Mouse (Mus musculus): ENCODE results near the gene Fkbp8. TPM values are rescaled to one million over a fixed set of nuclear protein-coding genes. Genes with fewer than 3 reads are reported as not detected.

Fkbp8 gene
- polyA plus RNA-seq, 1 experiment from 2014 or later, result 358 TPM

DNA sequence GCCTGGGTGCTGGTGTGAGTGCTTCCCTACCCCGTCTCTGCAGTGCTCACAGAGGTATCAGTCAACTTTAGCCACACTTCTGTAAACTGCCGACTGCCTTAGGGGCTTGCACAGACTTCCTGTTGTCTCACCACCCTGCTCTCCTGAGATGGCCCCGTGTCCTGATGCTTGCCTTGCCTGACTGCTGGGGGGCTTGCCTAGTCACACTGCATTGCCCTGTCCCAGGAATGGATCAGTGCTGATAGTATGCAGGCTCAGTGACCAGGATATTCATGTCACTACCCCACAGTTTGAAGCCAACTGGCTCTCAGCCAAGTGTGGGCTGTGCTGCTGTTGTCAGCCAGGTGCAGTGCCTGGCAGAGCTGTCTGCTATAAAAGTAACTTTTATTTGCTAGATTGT is 38.0 kb downstream of the Fkbp8 start:
- H3K27ac ChIP-seq (replicated peaks), result no peak overlapping the region
- H3K9ac ChIP-seq, result no peak overlapping the region
- H3K36me3 ChIP-seq, result no peaks in the 10 kb centered on the region
- ATAC-seq (ENCODE audit: low read depth), result no peak
- H3K4me1 ChIP-seq (replicated peaks), result peaks cover 41% of the 10 kb centered on the region
- H3K9me3 ChIP-seq, result no peaks in the 10 kb centered on the region
- H3K27me3 ChIP-seq, result no peaks in the 10 kb centered on the region
- WGBS, result 63% methylated on average over 3 of the region's 3 CpGs
- H3K4me3 ChIP-seq, result no peak overlapping the region
- no peak overlapping the region for H3K4me2 ChIP-seq

GRCm38 (mm10) chr8:70570360-70570759 is 42.8 kb downstream of the Fkbp8 start:
- no peak overlapping the region for H3K9ac ChIP-seq
- peaks cover 20% of the 10 kb centered on the region for H3K4me1 ChIP-seq (replicated peaks)
- H3K36me3 ChIP-seq, result peaks cover 16% of the 10 kb centered on the region
- H3K4me2 ChIP-seq, result no peak overlapping the region
- H3K27ac ChIP-seq (replicated peaks), result no peak overlapping the region
- no peak overlapping the region for H3K4me3 ChIP-seq
- no peaks in the 10 kb centered on the region for H3K27me3 ChIP-seq
- H3K9me3 ChIP-seq, result no peaks in the 10 kb centered on the region
- no peak for ATAC-seq (ENCODE audit: low read depth)

GRCm38 (mm10) chr8:70570990-70571389 is 43.5 kb downstream of the Fkbp8 start:
- H3K27ac ChIP-seq (replicated peaks), result no peak overlapping the region
- peaks cover 15% of the 10 kb centered on the region; the same call in 1 of the 2 replicates for H3K4me1 ChIP-seq (replicated peaks)
- 0 out of 2 replicates have a peak overlapping the region, but pooled peaks have one; percentile 8 for H3K9ac ChIP-seq
- 87% methylated on average over 6 of the region's 6 CpGs for WGBS
- H3K4me3 ChIP-seq, result no peak overlapping the region
- no peaks in the 10 kb centered on the region for H3K9me3 ChIP-seq
- H3K4me2 ChIP-seq, result no peak overlapping the region
- no peak for ATAC-seq (ENCODE audit: low read depth)
- H3K36me3 ChIP-seq, result peaks cover 17% of the 10 kb centered on the region
- no peaks in the 10 kb centered on the region for H3K27me3 ChIP-seq

DNA sequence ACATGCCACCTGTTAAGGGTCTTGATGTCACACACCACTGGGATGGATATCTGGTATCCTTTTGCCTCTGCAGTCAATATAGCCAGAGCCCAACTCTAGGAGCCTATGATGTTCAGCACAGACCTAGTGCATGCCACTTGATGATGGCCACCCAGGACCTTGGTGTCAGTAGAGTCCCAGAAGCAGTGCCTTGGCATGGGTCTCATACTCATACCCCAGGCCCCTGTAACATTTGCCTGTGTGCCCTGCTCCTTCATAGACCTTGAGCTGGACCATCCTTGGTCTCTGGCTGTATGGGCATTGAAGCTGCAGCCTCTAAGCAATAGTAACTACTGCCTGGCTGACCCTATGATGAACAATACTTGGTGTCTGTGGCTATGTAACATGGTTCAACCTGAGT is 46.8 kb downstream of the Fkbp8 start:
- Histone ChIP-seq H3K27me3 (no peaks in the 10 kb centered on the region), H3K27ac (replicated peaks) (no peak overlapping the region), H3K4me3 (no peak overlapping the region), H3K4me2 (no peak overlapping the region), H3K36me3 (peaks cover 42% of the 10 kb centered on the region), H3K9me3 (no peaks in the 10 kb centered on the region), H3K9ac (no peak overlapping the region), H3K4me1 (replicated peaks) (peaks cover 15% of the 10 kb centered on the region; the same call in 1 of the 2 replicates)
- ATAC-seq (ENCODE audit: low read depth), result no peak

GRCm38 (mm10) chr8:70574915-70575314 is 47.4 kb downstream of the Fkbp8 start:
- Histone ChIP-seq H3K4me3 (no peak overlapping the region), H3K9me3 (no peaks in the 10 kb centered on the region), H3K36me3 (peaks cover 43% of the 10 kb centered on the region), H3K27me3 (no peaks in the 10 kb centered on the region), H3K9ac (no peak overlapping the region), H3K27ac (replicated peaks) (no peak overlapping the region), H3K4me2 (no peak overlapping the region), H3K4me1 (replicated peaks) (peaks cover 12% of the 10 kb centered on the region; the same call in 1 of the 2 replicates)
- WGBS, result 83% methylated on average over 4 of the region's 4 CpGs
- no peak for ATAC-seq (ENCODE audit: low read depth)

GRCm38 (mm10) chr8:70577207-70577606 is 49.7 kb downstream of the Fkbp8 start:
- Histone ChIP-seq H3K27me3 (no peaks in the 10 kb centered on the region), H3K4me2 (no peak overlapping the region), H3K4me3 (no peak overlapping the region), H3K27ac (replicated peaks) (no peak overlapping the region), H3K9me3 (no peaks in the 10 kb centered on the region), H3K9ac (no peak overlapping the region), H3K4me1 (replicated peaks) (no peaks in the 10 kb centered on the region), H3K36me3 (peaks cover 66% of the 10 kb centered on the region)
- no peak for ATAC-seq (ENCODE audit: low read depth)
- 93% methylated on average over 3 of the region's 3 CpGs for WGBS

- Histone ChIP-seq H3K9ac (no peak overlapping the region), H3K36me3 (peaks cover 91% of the 10 kb centered on the region)
- ATAC-seq (ENCODE audit: low read depth), result no peak
Observed at GRCm38 (mm10) chr8:70583476-70584387, 56.2 kb downstream of the Fkbp8 start.

GRCm38 (mm10) chr8:70584606-70585257 is 57.2 kb downstream of the Fkbp8 start:
- Histone ChIP-seq H3K4me1 (replicated peaks) (no peaks in the 10 kb centered on the region), H3K4me2 (no peak overlapping the region), H3K9ac (no peak overlapping the region), H3K27ac (replicated peaks) (0 out of 2 replicates have a peak overlapping the region, but pooled peaks have one; percentile 13), H3K27me3 (no peaks in the 10 kb centered on the region), H3K4me3 (no peak overlapping the region), H3K9me3 (no peaks in the 10 kb centered on the region), H3K36me3 (peaks cover 94% of the 10 kb centered on the region)
- ATAC-seq (ENCODE audit: low read depth), result peak; percentile 34; the same call in 1 of the 2 replicates
- 90% methylated on average over 9 of the region's 9 CpGs for WGBS

More at GRCm38 (mm10) chr8:70583476-70584387, 56.2 kb downstream of the Fkbp8 start:
- 90% methylated on average over 18 of the region's 18 CpGs for WGBS
- no peak overlapping the region for H3K4me3 ChIP-seq
- no peak overlapping the region for H3K27ac ChIP-seq (replicated peaks)
- no peak overlapping the region for H3K4me2 ChIP-seq
- no peaks in the 10 kb centered on the region for H3K4me1 ChIP-seq (replicated peaks)
- no peaks in the 10 kb centered on the region for H3K27me3 ChIP-seq
- H3K9me3 ChIP-seq, result no peaks in the 10 kb centered on the region

Other genes with a start within 250 kb of the Fkbp8 start
- gene Homer3, start 244.9 kb upstream of the Fkbp8 start, polyA plus RNA-seq (2015; fragmentation: Nextera tagmentation; extraction: Ambion mirVana), result 49.6 and 52.1 TPM in 2 replicates
- gene Ddx49, start 225.2 kb upstream of the Fkbp8 start, polyA plus RNA-seq (2015; fragmentation: Nextera tagmentation; extraction: Ambion mirVana), result 41.9 and 51.9 TPM in 2 replicates
- 271 and 278 TPM in 2 replicates for gene Cope, start 225.2 kb upstream of the Fkbp8 start, polyA plus RNA-seq (2015; fragmentation: Nextera tagmentation; extraction: Ambion mirVana)
- 23.3 and 26.2 TPM in 2 replicates for gene Cers1, start 211.9 kb upstream of the Fkbp8 start, polyA plus RNA-seq (2015; fragmentation: Nextera tagmentation; extraction: Ambion mirVana)
- 2.4 and 3.3 TPM in 2 replicates for gene Gdf1, start 197.9 kb upstream of the Fkbp8 start, polyA plus RNA-seq (2015; fragmentation: Nextera tagmentation; extraction: Ambion mirVana)
- gene Upf1, start 174.4 kb upstream of the Fkbp8 start, polyA plus RNA-seq (2015; fragmentation: Nextera tagmentation; extraction: Ambion mirVana), result 16.3 and 17.3 TPM in 2 replicates
- 0.55 and 1.8 TPM in 2 replicates for gene Comp, start 154.2 kb upstream of the Fkbp8 start, polyA plus RNA-seq (2015; fragmentation: Nextera tagmentation; extraction: Ambion mirVana)
- gene Crtc1, start 88.1 kb upstream of the Fkbp8 start, polyA plus RNA-seq (2015; fragmentation: Nextera tagmentation; extraction: Ambion mirVana), result 33.7 and 35.9 TPM in 2 replicates
- 25.6 and 27.6 TPM in 2 replicates for gene Klhl26, start 50.8 kb upstream of the Fkbp8 start, polyA plus RNA-seq (2015; fragmentation: Nextera tagmentation; extraction: Ambion mirVana)
- gene Tmem59l, start 40.4 kb upstream of the Fkbp8 start, polyA plus RNA-seq (2015; fragmentation: Nextera tagmentation; extraction: Ambion mirVana), result 78.4 and 89.7 TPM in 2 replicates
- gene Crlf1, start 34.6 kb upstream of the Fkbp8 start, polyA plus RNA-seq (2015; fragmentation: Nextera tagmentation; extraction: Ambion mirVana), result 3.6 and 4.6 TPM in 2 replicates
- 143 and 153 TPM in 2 replicates for gene Rex1bd, start 21.0 kb upstream of the Fkbp8 start, polyA plus RNA-seq (2015; fragmentation: Nextera tagmentation; extraction: Ambion mirVana)
- 787 and 800 TPM in 2 replicates for gene Uba52, start 16.9 kb upstream of the Fkbp8 start, polyA plus RNA-seq (2015; fragmentation: Nextera tagmentation; extraction: Ambion mirVana)
- 46.7 and 46.9 TPM in 2 replicates for gene Kxd1, start 232 bp downstream of the Fkbp8 start, polyA plus RNA-seq (2015; fragmentation: Nextera tagmentation; extraction: Ambion mirVana)
- gene Ell, start 11.7 kb downstream of the Fkbp8 start, polyA plus RNA-seq (2015; fragmentation: Nextera tagmentation; extraction: Ambion mirVana), result 15.6 and 16.5 TPM in 2 replicates
- 113 and 115 TPM in 2 replicates for gene Isyna1, start 66.6 kb downstream of the Fkbp8 start, polyA plus RNA-seq (2015; fragmentation: Nextera tagmentation; extraction: Ambion mirVana)
- 117 and 141 TPM in 2 replicates for gene Ssbp4, start 81.1 kb downstream of the Fkbp8 start, polyA plus RNA-seq (2015; fragmentation: Nextera tagmentation; extraction: Ambion mirVana)
- 1.5 and 1.8 TPM in 2 replicates for gene Lrrc25, start 88.4 kb downstream of the Fkbp8 start, polyA plus RNA-seq (2015; fragmentation: Nextera tagmentation; extraction: Ambion mirVana)
- not detected in 2 replicates for gene Gdf15, start 104.7 kb downstream of the Fkbp8 start, polyA plus RNA-seq (2015; fragmentation: Nextera tagmentation; extraction: Ambion mirVana)
- 102 and 108 TPM in 2 replicates for gene Pgpep1, start 132.7 kb downstream of the Fkbp8 start, polyA plus RNA-seq (2015; fragmentation: Nextera tagmentation; extraction: Ambion mirVana)
- gene Lsm4, start 145.5 kb downstream of the Fkbp8 start, polyA plus RNA-seq (2015; fragmentation: Nextera tagmentation; extraction: Ambion mirVana), result 214 and 215 TPM in 2 replicates
- gene Jund, start 171.2 kb downstream of the Fkbp8 start, polyA plus RNA-seq (2015; fragmentation: Nextera tagmentation; extraction: Ambion mirVana), result 108 and 112 TPM in 2 replicates
- 0.08 and 0.17 TPM in 2 replicates for gene Iqcn, start 175.7 kb downstream of the Fkbp8 start, polyA plus RNA-seq (2015; fragmentation: Nextera tagmentation; extraction: Ambion mirVana)
- gene Gm3336, start 190.8 kb downstream of the Fkbp8 start, polyA plus RNA-seq (2015; fragmentation: Nextera tagmentation; extraction: Ambion mirVana), result not detected in 2 replicates
- gene Pde4c, start 196.0 kb downstream of the Fkbp8 start, polyA plus RNA-seq (2015; fragmentation: Nextera tagmentation; extraction: Ambion mirVana), result 0.18 and 0.26 TPM in 2 replicates
- 402 and 417 TPM in 2 replicates for gene Rab3a, start 227.0 kb downstream of the Fkbp8 start, polyA plus RNA-seq (2015; fragmentation: Nextera tagmentation; extraction: Ambion mirVana)
- 46.1 and 54.5 TPM in 2 replicates for gene Mpv17l2, start 233.2 kb downstream of the Fkbp8 start, polyA plus RNA-seq (2015; fragmentation: Nextera tagmentation; extraction: Ambion mirVana)
- 88.9 and 93.7 TPM in 2 replicates for gene Pik3r2, start 249.0 kb downstream of the Fkbp8 start, polyA plus RNA-seq (2015; fragmentation: Nextera tagmentation; extraction: Ambion mirVana)

Measured in neural tube, embryonic 13.5 days (tissue).